Mouse (Mus musculus) gastrocnemius, postnatal 4 days (tissue): Measurements from ENCODE around the gene Sik3. TPM values are rescaled to one million over a fixed set of nuclear protein-coding genes. Genes with fewer than 3 reads are reported as not detected.

Source experiments
- DNase-seq, 2 experiments: peaks; one replicate each; pipeline ENCODE4 v3.0.0; 2021 to 2022; ENCODE audit warnings: low spot score in 2 of 2, mixed read lengths in 2 of 2
- total RNA-seq, 2 experiments: library from RNA; stranded (reverse); gene quantifications; 2 replicates each; pipeline ENCODE4 v1.2.3; 2021

Sik3 gene
- total RNA-seq, 2 experiments from 2014 or later, result 62.9 to 70.1 TPM

DNA sequence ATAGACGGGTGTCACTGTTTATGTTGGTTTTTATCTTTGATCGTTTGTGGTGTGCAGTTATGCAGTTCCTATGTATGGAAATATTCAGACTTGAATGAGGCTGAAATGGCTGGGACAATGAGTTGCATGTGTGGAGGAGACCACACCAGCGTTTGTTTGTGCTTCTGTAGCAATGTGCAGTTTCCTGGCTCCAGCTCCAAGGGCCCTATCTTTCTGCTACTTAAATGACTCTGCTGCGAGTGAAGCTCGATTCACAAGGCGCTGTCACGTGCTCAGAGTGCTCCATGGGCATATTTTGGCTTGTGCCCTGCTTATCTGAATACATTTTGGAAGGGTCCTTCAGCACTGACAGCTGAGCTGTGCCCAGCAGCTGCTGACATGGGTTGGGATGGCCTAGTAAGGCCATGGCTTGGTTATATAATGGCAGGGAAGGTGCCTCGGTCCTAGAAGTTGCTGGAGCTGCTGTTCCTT is 2.5 kb downstream of the Sik3 start:
- peak in 1 of 2 experiments; percentile 40 for DNase-seq

DNA sequence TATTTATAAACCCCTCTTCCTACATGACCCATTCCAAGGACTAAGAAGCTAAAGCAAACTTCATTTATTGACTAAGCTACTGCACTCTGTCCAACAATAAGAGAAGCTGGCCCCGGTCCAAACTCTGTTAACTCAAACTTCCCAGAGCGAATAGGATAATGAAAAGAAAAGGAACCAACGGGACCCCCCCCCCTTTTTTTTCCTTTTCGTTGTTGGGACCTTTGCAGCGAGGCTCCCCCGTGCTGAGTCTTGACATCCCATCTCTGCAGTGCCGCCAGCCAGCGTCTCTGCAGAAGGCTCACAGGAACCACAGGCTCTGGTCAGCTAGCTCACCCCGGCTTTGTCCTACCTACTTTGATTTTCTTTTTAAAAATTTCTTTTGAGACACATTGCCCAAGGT is 3.2 kb downstream of the Sik3 start:
- DNase-seq, result peak; percentile 31 to 68

- no peak for DNase-seq
Observed at GRCm38 (mm10) chr9:46016417-46016816, 3.8 kb downstream of the Sik3 start.

GRCm38 (mm10) chr9:46018316-46018715 is 5.7 kb downstream of the Sik3 start:
- no peak for DNase-seq

DNA sequence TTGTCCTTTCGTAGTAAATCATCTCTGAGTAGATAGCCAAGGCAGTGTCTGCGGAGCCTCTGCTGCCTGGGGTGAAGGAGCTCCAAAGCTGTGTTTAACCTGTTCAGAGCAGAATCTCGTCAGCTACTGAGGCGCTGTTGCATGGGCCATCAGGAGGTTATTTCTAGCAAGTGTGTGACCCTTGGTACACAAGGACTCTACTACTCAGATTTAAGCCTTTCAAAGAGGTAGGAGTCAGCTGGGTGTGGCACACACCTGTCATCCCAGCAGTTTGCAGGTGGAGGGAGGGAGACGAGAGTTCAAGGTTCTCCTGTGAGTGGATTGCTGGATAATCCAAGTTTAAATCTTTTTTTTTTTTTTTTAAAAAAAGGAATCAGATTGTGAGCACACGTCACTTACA is 7.4 kb downstream of the Sik3 start:
- no peak for DNase-seq

GRCm38 (mm10) chr9:46023591-46023990 is 11.0 kb downstream of the Sik3 start:
- no peak for DNase-seq

DNA sequence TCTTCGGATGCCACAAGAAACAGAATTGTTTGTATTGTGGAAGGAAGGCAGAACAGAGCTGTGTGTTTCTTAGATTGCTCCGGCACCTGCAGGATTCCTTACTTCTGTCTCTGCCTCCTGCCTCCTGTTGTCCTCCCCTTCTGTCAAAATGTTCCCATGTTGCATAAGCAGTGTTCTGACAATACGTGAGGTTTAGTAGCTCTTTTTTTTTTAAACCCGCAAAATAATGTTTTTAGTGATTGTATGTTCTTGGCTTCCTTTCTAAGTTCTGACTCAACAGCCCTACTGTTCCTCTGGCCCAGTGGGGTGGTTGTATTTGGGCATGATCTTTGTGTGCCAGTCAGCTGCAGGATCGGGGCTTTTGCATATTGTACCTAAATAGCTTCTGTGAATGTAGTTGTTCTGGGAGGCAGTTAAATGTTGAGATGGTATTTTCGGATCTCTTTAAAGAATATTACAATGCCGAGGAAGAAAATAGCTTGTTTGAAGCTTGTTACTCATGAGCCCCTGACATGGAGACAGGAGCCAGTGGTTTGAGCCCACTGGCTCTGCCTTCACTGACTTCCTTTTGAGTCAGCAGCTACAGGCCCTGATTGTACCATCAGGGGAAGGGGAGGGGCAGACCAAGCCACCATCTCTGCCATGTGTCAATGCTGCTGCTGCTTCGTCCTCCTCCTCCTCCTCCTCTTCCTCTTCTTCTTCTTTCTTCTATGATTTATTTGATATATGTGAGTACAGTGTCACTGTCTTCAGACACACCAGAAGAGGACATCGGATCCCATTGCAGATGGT is 13.6 kb downstream of the Sik3 start:
- no peak for DNase-seq

- DNase-seq, result no peak
Observed at GRCm38 (mm10) chr9:46027994-46028393, 15.4 kb downstream of the Sik3 start.

DNA sequence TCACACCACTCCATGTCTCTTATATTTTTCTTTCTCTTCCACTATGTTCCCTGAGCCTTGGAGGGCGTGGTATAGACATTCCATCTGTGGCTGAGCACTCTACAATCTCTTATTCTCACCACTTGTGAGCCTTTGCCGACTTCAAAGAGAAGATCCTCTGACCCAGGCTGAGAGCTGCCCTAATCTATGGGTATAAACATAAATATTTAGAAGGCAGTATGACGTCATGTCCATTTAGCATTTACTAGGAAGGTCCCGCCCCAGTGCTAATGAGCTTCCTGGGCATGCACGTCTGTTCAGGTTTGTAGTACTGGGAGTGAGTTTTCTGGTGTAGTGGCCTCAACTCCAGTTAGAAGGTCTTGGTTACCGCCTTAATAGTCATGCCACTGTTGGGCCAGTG is 16.9 kb downstream of the Sik3 start:
- DNase-seq, result no peak

DNA sequence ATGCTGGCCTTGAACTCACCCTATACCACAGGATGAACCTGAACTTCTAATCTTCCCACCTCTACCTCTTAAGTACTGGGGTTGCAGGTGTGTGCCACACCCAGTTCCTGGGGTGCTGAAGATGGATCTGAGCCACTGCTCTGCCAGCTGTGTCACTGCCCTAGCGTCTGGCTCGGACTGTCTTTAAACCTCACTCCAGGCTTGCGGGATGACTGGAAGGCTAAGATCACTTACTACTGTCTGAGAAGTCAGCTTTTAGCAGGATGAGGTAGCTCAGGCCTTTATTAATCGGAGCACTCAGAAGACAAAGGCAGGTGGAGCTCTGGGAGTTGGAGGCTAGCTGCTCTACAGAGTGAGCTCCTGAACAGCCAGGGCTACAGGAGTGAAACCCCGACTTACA is 17.6 kb downstream of the Sik3 start:
- DNase-seq, result no peak

DNA sequence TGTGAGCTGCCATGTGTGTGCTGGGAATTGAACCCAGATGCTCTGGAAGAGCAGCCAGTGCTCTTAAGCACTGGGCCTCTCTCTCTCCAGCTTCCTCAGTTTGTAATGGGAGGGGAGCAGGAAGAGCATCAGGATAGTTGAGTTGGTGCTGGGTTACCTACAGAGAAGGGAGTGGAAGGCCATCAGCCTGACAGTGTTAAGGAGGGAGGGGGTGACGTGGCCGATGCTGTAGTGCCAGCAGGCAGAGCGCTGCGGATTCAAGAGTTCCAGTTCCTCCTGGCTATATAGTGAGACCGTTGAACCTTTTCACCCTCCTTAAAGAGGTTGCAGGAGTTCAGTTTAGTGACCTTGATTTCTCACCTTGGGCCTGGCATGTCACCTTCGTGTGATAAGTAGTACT is 18.3 kb downstream of the Sik3 start:
- DNase-seq, result no peak

DNA sequence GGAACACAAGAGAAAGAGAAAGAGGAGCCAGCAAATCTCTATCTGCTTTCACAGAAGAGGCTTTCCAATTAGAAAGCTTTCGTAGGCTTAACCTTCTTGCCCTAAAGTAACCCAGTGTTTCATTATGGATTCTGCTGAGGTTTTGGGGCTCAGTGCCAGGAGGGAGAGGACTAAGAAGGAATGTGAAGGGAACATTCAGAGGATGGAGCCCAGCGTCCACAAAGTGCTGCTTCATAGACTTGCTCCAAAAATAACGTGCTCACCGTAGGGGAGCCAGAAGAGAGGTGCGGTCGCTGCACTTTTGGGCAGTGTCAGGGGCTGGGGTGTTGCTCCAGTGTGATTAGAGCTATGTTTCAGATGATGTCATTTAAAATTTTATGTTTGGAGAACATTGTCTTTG is 19.6 kb downstream of the Sik3 start:
- peak in 1 of 2 experiments; percentile 64 for DNase-seq

DNA sequence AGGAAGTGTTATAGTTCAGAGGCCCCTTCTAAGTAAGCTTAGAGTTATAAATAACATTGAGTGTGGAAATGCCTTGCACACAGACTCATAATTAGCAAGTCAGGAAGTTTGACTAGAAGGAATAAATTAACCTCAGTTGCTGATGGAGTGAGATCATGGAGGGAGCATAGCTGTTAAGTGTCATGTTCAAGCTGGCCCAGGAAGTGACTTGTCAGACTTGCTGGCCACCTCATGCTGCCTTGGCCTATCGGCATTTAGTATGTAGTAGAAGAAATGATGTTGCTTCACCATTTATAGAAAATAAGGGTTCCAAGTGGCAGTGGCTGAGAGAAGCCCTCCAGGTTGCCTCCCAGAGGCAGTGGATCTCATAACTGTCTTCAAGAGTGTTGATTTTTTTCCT is 20.4 kb downstream of the Sik3 start:
- no peak for DNase-seq

GRCm38 (mm10) chr9:46033862-46034261 is 21.2 kb downstream of the Sik3 start:
- DNase-seq, result no peak

DNA sequence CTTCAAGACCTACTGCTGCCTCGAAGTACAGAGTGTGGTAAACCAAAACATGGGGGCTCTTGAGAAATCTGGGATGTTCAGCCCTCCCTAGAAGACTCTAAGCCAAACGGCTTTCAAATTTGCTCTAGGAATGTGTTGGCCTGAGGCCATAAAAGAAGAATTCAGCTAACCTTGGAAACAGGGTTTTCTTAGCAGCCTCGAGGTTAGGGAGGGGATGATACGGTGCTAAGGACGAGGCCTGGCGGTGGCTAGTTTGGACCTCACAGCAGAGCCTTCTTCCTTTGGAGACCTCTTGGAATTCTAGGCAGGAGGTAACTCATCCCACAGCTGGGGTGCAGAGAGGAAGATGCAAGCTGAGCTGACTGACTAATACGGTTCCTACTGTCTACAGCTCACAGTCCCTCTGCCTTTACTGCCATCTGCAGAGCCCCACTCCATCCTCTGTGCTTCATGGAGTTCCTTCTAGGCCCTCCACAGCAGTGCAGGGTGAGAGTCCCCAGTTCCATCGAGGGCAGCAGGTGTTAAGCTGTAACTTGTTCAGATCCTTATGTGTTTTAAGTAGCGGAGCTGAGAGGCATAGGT is 22.8 kb downstream of the Sik3 start:
- DNase-seq, result no peak

GRCm38 (mm10) chr9:46036881-46037280 is 24.3 kb downstream of the Sik3 start:
- no peak for DNase-seq

DNA sequence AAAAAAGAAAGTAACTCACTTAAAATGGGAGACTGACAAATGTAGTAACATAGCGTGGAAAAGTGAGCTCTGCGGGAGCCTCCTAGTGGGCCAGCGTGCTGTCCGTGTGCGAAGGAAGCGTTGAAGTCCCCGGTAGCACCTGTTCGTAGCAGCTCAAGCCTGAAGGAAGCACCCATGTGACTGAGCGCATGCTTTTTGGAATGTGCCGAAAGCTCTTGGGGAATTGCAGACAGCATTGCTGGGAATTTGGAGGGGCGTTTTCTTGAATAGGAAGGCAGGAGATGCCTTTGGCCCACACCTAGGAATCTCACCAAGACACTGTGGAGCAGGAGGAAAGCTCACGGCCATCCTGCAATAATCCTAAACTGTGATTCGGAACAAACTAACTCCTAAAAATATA is 26.2 kb downstream of the Sik3 start:
- no peak for DNase-seq

DNA sequence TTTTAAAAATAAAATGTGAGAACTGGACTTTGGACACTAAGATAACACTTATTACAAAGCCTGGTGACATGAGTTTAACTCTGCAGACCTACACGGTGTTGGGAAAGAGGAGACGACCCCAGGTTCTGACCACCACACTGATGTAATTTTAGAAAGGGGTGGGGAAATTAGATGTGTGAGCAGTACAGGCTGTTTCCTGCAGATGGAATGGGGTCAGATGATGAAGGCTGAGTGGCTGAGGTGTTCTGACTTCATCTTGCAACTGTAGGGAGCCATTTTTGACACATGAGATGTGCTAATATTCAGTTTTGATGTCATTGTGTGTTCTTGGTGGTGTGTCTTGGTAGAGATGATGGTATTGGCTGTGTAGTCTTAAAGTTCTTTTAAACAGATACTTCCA is 28.6 kb downstream of the Sik3 start:
- no peak for DNase-seq

- no peak for DNase-seq
Observed at GRCm38 (mm10) chr9:46042387-46042786, 29.8 kb downstream of the Sik3 start.

DNA sequence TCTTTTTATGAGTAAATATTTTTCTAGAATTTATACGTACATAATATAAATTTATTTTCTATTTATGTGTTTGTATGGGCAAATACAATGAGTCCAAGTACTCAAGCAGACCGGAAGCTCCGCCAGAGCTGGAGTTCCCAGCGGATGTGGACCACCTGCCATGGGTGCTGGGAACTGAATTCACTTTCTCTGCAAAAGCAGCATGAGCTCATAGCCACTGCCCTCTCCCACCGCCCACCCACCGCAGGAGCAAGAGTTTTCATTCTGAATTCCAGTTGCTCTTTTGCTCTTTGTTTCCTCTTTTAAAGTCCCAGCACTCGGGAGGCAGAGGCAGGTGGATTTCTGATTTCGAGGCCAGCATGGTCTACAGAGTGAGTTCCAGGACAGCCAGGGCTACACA is 31.0 kb downstream of the Sik3 start:
- DNase-seq, result no peak

DNA sequence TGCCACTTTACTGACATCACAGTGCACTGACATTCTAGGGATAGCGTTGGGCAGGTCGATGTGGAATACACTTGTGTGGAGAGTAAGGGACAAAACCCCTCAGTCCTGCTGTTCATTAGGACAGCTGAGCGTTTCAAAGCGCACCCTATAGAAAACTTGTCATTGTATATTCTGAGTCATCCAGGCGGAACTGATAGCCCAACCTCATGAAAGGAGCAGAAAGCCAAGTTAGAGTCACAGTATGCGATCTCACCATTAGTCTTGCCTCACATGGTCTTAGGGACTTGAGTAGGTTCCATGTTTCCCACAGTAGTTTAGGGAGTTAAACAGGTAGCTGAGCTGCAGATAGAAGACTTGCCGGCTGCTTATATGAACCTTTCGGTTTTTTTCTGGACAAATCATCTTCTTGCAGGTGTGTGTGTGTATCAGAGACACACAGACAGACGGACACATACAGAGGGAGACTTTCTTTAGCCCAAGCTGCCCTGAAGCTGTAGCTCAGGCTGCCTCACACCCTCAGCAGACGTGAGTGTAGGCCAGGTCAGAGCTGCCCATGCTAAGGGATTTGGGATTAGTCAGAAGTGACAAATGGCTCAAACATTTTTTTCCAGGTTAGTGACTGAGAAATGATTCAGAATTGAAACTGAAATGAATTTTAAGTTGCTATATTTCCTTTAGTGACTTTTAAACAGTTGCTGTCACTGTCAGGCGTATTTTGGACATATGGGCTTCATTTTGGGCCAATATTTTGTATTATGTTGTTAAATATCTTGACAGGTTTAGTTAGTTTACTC is 34.3 kb downstream of the Sik3 start:
- DNase-seq, result no peak

DNA sequence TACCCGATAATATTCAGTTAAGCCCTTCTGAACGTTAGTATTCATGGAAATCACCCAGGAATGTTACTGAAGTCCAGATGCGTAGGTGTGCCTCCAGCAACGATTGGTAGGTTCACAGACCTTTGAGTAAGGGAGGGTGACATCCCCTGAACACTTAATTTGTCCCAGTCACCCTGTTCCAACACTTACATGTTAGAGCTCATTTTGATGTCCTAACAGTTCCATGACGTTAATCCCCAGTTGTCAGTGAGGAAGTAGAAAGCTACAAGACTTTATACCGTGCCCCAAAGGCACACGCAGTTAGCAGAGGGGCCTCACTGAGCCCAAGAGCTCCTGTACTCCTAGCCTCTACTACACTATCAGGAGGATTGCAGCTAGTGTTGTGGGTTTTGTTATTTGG is 36.9 kb downstream of the Sik3 start:
- DNase-seq, result no peak
